Mouse (Mus musculus): Measurements from ENCODE around the gene Xlr5c. TPM values are rescaled to one million over a fixed set of nuclear protein-coding genes. Genes with fewer than 3 reads are reported as not detected.
A peak's percentile ranks its signal among the peaks of the same experiment; 100 is the strongest.
"Not testable (repeated sequence)": the region's sequence is repeated elsewhere in the genome, so short reads cannot be mapped to it uniquely, and the experiment has no call there.

Xlr5c gene
- polyA plus RNA-seq (2012; ENCODE audit: insufficient read depth, insufficient read length, missing spikeins): not detected in 2 replicates

DNA sequence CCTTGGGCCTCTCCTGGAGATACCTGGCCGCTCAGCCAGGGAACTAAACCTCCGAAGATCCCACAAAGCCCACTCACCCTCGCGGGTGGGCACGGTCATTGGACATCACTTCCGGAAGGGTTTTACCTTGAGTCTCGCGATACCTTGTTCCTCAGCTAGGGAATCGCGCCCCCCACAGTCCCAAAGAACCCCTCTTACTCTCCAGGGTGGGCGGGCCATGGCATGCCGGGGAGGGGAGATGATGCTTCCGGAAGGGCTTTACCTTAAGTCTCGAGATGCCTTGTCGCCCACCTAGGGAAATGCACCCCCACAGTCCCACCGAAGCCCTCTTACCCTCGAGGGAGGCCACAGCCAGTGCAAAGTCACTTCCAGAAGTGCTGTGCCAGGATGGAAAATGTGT is at the start of gene Xlr5c, which contains the start of gene Xlr5a:
Gene Xlr5c, minus strand, starts transcription at position 101 of the 400 bp plus-strand sequence.
Gene Xlr5a, minus strand, starts transcription at position 101 of the 400 bp plus-strand sequence.
- not testable (repeated sequence) for H3K4me1 ChIP-seq (ENCODE audit: control insufficient read depth, insufficient read depth, low read length); H3K27ac ChIP-seq (ENCODE audit: insufficient read depth, low read depth, low read length); H3K4me3 ChIP-seq (ENCODE audit: insufficient read depth, low read length)

DNA sequence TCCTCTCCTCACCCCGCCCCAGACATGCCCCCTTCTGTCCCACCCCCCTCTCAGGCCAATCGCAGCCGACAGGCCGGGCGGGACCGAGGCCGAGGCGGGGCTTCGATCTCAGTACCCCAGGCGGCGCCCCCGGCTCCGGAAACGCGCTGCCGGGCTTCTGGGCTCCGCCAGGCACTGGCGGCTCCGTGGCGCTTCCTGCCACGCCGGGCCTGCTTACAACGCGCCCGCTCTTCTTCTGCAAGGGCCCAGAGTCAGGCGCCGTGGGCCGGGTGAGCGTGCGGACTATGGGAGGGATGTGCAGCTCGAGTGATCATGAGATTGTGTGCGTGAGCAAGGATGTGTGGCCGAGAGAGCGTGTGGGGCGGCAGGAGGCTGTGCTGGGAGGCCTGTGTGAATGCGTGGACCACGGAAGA is 49.7 kb upstream of the Xlr5c start, which contains the start of gene Zfp275:
Gene Zfp275, plus strand, starts transcription at position 139 of the 413 bp plus-strand sequence.
- TF ChIP-seq POLR2A (IDR thresholded peaks at IDR 0.05; ENCODE audit: borderline replicate concordance, low read depth, low read length) (no peak), CTCF (IDR thresholded peaks at IDR 0.05; ENCODE audit: low read depth, low read length) (no peak)
- peak within 1 kb of the TSS; percentile 53 for H3K27ac ChIP-seq (ENCODE audit: insufficient read depth, low read depth, low read length)
- peak within 1 kb of the TSS; percentile 99 for H3K4me3 ChIP-seq (ENCODE audit: insufficient read depth, low read length)
- H3K4me1 ChIP-seq (ENCODE audit: control insufficient read depth, insufficient read depth, low read length): peaks cover 6% of the 10 kb centered on the region; the same call in 1 of the 2 replicates

DNA sequence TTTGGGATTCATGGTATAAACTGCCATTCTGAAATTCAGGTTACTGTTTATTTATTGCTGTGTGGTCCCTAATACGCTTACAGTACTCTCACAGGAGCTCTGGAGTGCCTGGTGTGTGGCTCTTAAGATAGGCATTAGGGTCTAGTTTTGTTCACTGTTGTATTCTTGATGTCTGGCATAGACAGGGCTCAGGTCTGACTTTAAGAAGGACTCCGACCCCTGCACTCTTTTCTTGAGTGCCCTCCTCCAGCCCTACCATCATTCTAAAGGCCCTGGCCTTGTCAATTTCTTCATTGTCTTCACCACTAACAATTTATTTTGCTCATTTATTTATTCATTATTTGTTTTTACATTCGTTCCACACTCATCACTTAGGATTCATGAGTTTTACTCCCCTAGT is 49.3 kb upstream of the Xlr5c start:
- no peak overlapping the region for H3K27ac ChIP-seq (ENCODE audit: insufficient read depth, low read depth, low read length)

DNA sequence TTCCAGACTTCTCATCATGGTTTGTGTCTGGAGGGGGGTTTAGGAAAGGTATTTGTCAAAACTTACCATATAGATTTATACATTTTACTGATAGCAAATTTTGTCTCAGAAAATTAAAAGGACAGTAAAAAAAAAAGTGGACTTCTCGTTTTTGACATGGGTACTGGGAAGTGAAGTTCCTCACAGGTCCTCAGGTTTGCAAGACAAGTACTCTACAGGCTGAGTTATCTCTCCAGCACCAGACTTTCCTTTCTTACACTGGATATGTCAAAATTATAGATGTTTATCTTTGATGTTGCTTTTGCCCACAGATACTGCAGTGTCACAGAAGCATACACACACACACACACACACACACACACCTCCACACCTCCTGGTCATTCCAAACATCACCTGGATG is 48.7 kb upstream of the Xlr5c start:
- TF ChIP-seq POLR2A (IDR thresholded peaks at IDR 0.05; ENCODE audit: borderline replicate concordance, low read depth, low read length) (no peak), CTCF (IDR thresholded peaks at IDR 0.05; ENCODE audit: low read depth, low read length) (no peak)
- H3K4me3 ChIP-seq (ENCODE audit: insufficient read depth, low read length): no peak overlapping the region
- H3K4me1 ChIP-seq (ENCODE audit: control insufficient read depth, insufficient read depth, low read length): peaks cover 6% of the 10 kb centered on the region; the same call in 1 of the 2 replicates
- H3K27ac ChIP-seq (ENCODE audit: insufficient read depth, low read depth, low read length): no peak overlapping the region

More for the DNA sequence above, 49.3 kb upstream of the Xlr5c start:
- Histone ChIP-seq H3K4me1 (ENCODE audit: control insufficient read depth, insufficient read depth, low read length) (peaks cover 6% of the 10 kb centered on the region; the same call in 1 of the 2 replicates), H3K4me3 (ENCODE audit: insufficient read depth, low read length) (peak overlapping the region; percentile 10; the same call in 1 of the 2 replicates)
- TF ChIP-seq POLR2A (IDR thresholded peaks at IDR 0.05; ENCODE audit: borderline replicate concordance, low read depth, low read length): no peak
- TF ChIP-seq CTCF (IDR thresholded peaks at IDR 0.05; ENCODE audit: low read depth, low read length): no peak

DNA sequence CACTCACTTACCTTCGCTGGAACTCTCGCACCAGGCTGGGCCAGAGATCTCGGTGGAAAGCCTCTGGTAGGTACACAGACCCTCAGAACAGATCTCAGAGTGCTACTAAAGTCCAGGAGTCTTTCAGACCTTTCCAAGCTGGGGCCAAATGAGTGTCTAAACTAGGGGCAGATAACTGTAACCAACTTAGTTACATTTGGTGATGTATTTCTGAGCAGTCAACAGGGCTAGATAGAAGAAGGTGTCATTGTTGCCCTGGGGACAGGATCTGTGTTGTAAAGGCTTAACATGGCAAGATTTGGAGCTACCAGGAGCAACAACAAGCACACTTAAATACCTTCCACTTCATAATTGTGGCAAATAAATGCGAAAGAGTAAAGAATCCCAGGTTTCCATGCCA is 44.0 kb upstream of the Xlr5c start, which contains the start of gene Gm45015:
Gene Gm45015, minus strand, starts transcription at position 101 of the 400 bp plus-strand sequence.
- TF ChIP-seq CTCF (IDR thresholded peaks at IDR 0.05; ENCODE audit: low read depth, low read length): no peak
- no peak for TF ChIP-seq POLR2A (IDR thresholded peaks at IDR 0.05; ENCODE audit: borderline replicate concordance, low read depth, low read length)
- Histone ChIP-seq H3K4me1 (ENCODE audit: control insufficient read depth, insufficient read depth, low read length) (no peaks in the 10 kb centered on the region), H3K4me3 (ENCODE audit: insufficient read depth, low read length) (no peak within 1 kb of the TSS), H3K27ac (ENCODE audit: insufficient read depth, low read depth, low read length) (no peak within 1 kb of the TSS)

DNA sequence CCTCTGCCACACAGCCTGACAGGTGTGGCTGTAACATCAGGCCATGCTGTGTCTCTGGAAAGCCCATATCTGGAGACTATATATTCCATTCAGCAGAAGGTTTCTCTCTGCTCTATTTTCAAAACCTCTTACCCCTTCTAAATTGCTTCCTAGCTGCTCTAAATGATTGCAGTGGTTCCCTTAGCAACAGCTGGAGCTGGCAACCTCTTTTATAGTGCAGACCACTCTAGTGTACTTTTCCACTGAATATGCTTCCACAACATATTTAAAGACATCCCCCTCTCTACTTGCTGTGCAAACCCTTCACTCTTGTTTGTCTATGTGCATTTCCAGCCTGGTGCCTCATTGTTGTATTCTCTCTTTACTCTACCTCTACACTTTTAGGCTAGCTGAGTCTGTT is 40.8 kb upstream of the Xlr5c start:
- H3K4me1 ChIP-seq (ENCODE audit: control insufficient read depth, insufficient read depth, low read length): no peaks in the 10 kb centered on the region
- H3K4me3 ChIP-seq (ENCODE audit: insufficient read depth, low read length): no peak overlapping the region
- TF ChIP-seq CTCF (IDR thresholded peaks at IDR 0.05; ENCODE audit: low read depth, low read length) (no peak), POLR2A (IDR thresholded peaks at IDR 0.05; ENCODE audit: borderline replicate concordance, low read depth, low read length) (no peak)
- H3K27ac ChIP-seq (ENCODE audit: insufficient read depth, low read depth, low read length): no peak overlapping the region

DNA sequence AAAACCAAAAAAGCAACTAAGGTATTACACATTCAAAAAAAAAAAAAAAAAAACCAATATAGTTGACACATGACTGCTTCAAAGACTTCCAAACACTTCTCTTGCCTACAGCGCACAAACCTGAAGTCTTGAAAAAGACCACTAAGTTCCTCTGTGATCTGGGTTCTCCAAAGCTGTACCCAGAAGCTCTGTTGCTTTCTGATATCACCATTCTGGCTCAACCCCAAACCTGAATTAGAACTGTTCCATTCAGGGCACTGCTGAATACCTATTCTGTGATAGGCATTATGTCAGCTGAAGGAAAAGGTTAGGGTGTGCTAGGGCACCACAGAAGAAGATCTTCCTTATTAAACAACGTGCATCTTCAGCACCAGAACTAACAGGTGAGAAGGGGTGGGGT is 34.4 kb upstream of the Xlr5c start:
- TF ChIP-seq CTCF (IDR thresholded peaks at IDR 0.05; ENCODE audit: low read depth, low read length): no peak
- TF ChIP-seq POLR2A (IDR thresholded peaks at IDR 0.05; ENCODE audit: borderline replicate concordance, low read depth, low read length): no peak
- no peak overlapping the region for H3K4me3 ChIP-seq (ENCODE audit: insufficient read depth, low read length)
- H3K4me1 ChIP-seq (ENCODE audit: control insufficient read depth, insufficient read depth, low read length): no peaks in the 10 kb centered on the region
- H3K27ac ChIP-seq (ENCODE audit: insufficient read depth, low read depth, low read length): no peak overlapping the region

DNA sequence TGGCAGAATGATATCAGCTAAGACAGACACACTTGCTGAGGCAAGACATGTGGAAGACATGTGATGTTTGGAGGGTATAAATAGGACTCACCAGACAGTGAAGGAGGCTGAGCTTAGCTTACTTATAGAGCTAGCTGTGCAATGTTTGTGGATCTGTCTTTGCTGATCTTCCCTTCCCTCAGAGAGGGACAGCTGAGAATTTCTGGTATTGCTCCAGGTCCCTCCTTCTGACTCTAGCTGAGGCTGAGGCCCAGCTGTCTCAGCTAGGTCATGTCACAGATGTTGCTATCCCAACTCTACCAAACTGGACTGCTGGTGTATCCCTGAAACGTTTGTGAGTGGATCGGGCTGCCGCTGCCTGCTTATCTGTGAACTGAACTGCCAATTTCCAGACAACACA is 28.3 kb upstream of the Xlr5c start:
- Histone ChIP-seq H3K4me3 (ENCODE audit: insufficient read depth, low read length) (no peak overlapping the region), H3K4me1 (ENCODE audit: control insufficient read depth, insufficient read depth, low read length) (no peaks in the 10 kb centered on the region), H3K27ac (ENCODE audit: insufficient read depth, low read depth, low read length) (no peak overlapping the region)
- TF ChIP-seq POLR2A (IDR thresholded peaks at IDR 0.05; ENCODE audit: borderline replicate concordance, low read depth, low read length): no peak
- TF ChIP-seq CTCF (IDR thresholded peaks at IDR 0.05; ENCODE audit: low read depth, low read length): no peak

DNA sequence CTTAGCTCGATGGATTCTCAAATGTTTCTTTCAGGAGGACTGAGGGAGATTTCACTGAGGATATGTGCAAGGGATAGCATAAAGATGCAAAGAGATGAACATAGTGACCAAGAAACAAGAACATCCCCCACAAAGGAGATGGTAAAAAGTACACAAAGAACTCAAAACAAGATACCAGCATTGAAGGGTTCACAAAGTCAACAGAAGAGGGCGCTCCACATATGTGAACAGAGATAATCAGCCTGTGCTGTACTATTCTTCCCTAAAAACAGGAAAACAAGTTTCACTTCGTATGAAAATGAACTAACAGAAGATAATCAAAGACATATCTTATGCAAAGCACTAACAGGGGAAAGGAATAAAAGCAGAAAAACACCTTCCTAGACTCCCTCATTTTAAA is 19.7 kb upstream of the Xlr5c start:
- TF ChIP-seq POLR2A (IDR thresholded peaks at IDR 0.05; ENCODE audit: borderline replicate concordance, low read depth, low read length) (no peak), CTCF (IDR thresholded peaks at IDR 0.05; ENCODE audit: low read depth, low read length) (no peak)
- H3K4me1 ChIP-seq (ENCODE audit: control insufficient read depth, insufficient read depth, low read length): no peaks in the 10 kb centered on the region
- no peak overlapping the region for H3K27ac ChIP-seq (ENCODE audit: insufficient read depth, low read depth, low read length)
- no peak overlapping the region for H3K4me3 ChIP-seq (ENCODE audit: insufficient read depth, low read length)

DNA sequence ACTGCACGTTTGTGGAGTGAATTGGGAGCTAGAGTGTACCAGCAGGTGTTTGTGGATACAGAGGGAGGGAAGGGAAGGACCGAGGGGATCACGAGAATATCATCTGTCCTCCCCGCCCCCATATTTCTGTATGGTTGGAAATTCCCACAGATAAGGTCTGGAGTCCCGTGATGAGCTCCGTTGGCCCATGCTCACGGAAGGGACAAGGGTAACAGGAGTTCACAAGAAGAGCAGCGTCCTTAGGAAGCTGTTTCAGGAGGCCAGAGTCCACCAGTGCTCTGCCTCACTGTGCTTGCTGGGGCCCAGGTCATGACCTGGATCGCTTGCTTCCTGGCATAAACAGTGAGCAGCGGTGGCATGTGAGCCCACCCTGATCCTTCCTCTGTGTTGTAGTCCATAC is 3.0 kb upstream of the Xlr5c start:
- H3K27ac ChIP-seq (ENCODE audit: insufficient read depth, low read depth, low read length); H3K4me1 ChIP-seq (ENCODE audit: control insufficient read depth, insufficient read depth, low read length); H3K4me3 ChIP-seq (ENCODE audit: insufficient read depth, low read length): not testable (repeated sequence)

DNA sequence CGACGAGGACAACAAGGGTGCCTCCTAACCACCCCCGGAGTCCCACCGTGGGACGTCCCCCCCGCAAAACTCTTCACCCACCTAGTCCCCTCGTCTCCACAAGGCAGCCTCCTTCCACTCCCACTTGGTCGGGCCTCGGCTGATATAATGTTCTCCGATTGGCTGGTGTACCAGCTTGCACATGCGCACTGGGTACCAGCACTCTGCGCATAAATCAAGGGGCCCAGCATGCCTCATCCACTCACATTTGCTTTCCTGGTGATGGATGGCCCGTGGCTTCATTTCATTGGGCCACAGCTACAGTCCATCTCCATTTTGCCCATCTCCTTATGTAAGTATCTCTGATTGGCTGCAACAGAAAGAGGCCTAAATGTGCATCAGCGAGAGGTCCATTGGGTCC is 27.5 kb downstream of the Xlr5c start, which contains the start of gene Xlr3c:
Gene Xlr3c, minus strand, starts transcription at position 121 of the 400 bp plus-strand sequence.
- H3K4me1 ChIP-seq (ENCODE audit: control insufficient read depth, insufficient read depth, low read length); H3K4me3 ChIP-seq (ENCODE audit: insufficient read depth, low read length); H3K27ac ChIP-seq (ENCODE audit: insufficient read depth, low read depth, low read length): not testable (repeated sequence)

DNA sequence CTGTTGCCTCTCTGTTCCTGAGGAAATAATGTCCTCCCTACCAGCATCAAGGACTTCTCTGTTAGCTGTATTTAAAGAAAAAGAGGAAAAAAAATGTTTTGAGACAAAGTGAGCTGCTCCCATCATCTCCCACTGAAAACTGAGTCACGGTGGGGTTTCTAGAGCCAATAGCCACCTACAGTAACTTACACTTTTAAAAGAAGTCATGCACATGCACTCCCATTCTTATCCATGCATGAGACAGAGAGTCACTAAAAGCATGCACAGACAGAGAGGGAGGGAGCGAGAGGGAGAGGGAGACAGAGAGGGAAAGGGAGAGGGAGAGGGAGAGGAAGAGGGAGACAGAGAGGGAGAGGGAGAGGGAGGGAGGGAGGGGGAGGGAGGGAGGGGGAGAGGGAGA is 30.3 kb downstream of the Xlr5c start:
- not testable (repeated sequence) for H3K4me3 ChIP-seq (ENCODE audit: insufficient read depth, low read length); H3K27ac ChIP-seq (ENCODE audit: insufficient read depth, low read depth, low read length); H3K4me1 ChIP-seq (ENCODE audit: control insufficient read depth, insufficient read depth, low read length)

DNA sequence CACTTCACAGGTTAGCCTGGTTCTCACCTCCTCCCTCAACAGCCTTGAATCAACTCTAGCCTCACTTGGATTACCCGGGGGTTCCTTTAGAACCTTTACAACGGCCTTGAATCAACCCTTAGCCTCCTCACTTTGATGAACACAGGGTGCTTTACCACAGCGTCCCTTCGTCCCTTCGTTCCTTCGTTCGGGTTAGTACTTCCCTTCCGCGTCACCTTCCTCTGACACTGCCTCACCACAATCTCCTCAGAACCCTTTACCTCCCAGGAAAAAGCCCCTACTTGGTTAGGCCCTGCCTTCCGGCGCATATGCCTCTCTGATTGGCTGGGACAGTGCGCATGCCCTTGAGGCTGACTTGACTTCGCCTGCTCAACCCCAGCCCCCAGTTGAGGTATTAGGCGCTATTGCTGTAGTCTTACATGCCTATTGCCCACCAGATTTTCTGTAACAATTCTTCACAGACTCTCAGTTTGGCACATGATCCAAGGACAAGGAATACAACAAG is 49.9 kb downstream of the Xlr5c start, which contains the start of gene Xlr4c:
Gene Xlr4c, minus strand, starts transcription at position 310 of the 505 bp plus-strand sequence.
- not testable (repeated sequence) for H3K4me1 ChIP-seq (ENCODE audit: control insufficient read depth, insufficient read depth, low read length); H3K27ac ChIP-seq (ENCODE audit: insufficient read depth, low read depth, low read length); H3K4me3 ChIP-seq (ENCODE audit: insufficient read depth, low read length)

Measured in bone marrow macrophage, adult 2 months (primary cell).